Mouse (Mus musculus) adipose tissue, adult 10 weeks (tissue): ENCODE measurements around the gene Rhbdl1. TPM values are rescaled to one million over a fixed set of nuclear protein-coding genes. Genes with fewer than 3 reads are reported as not detected.

ENCODE experiments used
- polyA plus RNA-seq: library from polyadenylated mRNA; stranded (reverse); fragments of 350-450 nt; fragmentation: Illumina TruSeq; extraction: RNeasy Lipid Tissue Mini Kit (QIAGEN cat#74804); gene quantifications from one replicate; pipeline ENCODE4 v1.2.3, GENCODE M21; 2014; ENCODE audit warnings: low read depth, low replicate concordance

Rhbdl1 gene
- 43.9 TPM for polyA plus RNA-seq

DNA sequence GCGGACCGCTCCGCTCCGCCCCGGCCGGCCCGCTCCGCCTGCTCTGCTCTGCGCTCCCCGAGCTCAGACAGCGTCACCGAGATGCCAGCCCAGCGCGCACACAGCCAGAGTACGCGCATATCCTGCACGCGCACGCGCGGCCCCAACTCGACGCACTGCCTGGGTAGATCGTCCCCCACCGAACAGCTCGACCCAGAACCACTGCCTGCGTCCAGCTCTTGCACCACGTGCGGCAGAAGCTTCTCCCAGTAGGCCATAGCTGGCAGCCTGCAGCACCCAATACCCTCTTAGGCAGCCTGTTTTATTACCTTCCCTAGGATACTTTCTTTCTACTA, at the start of gene Rhbdl1:
TSS of gene Rhbdl1 (minus strand) at position 220 of the 335 bp plus-strand sequence.

DNA sequence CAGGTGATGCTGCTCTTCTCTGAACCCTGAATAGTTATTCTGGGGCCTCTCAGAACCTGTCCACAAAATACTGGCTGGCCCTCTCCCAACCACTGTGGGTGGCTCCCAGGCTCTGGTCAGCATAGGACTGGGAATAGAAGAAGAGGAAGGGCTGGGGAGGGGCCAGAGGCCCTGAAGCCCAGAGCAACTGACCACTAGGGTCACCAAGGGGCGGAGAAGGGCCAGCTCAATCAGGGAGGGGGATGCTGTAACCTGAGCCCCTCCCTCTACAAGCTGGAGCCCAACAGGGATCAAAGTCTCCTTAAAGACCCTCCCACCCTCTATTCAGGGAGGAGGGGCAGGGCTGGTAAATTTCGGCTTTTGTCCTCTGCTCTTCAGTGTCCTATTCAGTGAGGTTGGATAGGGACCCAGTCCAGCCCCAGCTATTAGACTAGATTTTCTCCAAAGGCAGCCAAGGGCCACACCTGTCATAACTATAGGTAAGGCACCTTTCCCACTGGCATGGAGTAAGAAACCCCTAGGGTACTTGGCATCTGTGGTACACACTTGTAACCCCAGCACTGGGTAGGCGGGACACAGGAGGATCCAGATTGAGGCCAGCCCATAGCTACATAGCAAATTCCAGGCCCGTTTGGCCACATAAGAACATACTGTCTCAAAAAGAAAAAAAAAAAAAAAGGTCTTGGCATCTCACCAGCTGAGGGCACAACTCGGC, 43.3 kb upstream of the Rhbdl1 start, which contains the start of gene Wfikkn1:
TSS of gene Wfikkn1 (minus strand) at position 663 of the 715 bp plus-strand sequence.

DNA sequence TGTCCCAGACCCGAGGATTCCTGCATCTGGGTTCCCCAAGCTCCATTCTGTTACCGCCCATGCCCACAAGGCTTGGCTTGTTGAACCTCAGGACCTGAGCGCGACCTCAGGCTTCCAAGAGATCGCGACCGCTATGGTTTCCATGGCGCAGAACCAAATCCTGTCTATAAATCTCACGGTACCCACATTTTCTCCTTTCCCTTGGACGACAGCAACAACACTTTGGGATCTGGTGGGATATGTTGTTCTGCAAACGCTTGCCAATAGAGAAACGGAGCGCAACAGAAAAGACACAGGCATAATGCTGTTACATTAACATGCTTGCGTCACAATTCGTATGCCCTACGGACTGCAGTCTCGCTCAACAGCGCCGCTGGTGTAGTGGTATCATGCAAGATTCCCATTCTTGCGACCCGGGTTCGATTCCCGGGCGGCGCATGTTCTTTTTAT, 37.7 kb upstream of the Rhbdl1 start, which contains the start of gene Mettl26:
TSS of gene Mettl26 (plus strand) at position 354 of the 450 bp plus-strand sequence.

DNA sequence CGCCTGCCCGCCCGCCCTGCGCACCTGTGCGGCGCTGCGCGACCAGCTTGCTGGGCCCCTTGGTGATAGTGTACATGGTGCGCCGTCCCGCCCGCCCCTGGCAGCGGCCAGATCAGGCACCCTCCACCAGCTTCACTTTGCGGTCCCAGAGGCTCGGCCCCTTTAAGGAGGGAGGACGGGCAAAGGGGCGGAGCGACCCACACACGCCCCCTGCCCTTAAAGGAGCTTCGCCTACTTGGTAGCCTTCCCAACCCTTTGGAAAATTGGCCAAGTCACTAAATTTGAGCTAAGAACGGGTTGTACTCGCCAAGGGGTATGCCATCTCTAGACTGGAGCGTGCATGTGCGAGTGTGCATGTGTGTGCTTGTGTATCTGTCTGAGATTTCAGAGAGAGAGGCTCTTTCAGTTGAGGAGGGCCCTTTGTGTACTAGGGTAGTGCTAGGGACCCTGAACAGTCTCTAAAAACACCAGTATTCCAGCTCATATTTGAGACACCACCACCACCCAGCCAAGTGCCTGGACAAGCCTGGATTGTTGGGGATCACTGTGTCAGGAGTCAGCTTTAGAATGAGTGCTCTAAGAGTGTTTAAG, 31.6 kb upstream of the Rhbdl1 start, which contains the start of gene Mcrip2:
TSS of gene Mcrip2 (minus strand) at position 164 of the 591 bp plus-strand sequence.

DNA sequence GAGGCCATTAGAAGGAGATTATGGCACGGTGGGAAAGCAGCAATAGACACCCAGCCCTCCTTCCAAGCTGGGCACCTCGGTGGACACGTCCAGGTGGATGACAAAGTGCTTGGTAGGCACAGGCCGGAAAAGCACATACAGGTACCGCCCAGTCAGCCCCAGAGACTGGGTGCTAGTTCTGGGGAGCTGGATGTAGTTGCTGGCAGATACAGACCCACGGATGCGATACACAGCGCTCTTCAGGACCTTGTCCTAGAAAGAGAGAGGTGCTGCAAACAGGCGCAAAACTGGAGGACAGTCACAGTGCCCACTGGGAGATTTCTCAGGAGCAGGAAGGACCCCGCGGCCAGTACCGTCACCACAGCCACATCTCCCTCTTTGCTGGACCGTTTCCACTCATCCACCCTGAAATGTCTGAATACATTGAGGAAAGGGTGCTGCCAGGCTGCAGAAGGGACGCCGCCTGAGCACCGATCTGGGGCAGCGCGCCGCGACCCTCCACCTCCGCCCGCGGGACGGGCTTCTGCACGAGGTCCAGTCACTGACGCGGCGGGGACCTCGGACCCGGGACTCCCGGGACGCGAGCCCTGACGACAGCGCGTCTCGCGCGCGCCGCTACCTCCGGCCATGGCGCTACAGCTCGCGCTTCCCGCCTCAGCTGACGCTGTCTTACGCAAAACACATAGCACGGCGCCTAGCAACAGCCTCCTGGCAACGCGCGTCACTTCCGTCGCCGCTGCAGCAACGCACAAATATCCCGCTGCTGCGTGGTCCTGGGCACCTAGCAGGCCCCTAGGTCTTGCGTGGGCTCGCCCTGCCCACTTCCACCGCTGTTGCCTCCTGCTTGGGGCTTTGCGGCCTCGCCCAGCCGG, 24.0 kb upstream of the Rhbdl1 start, which contains the start of gene Wdr90:
TSS of gene Wdr90 (minus strand) at position 670 of the 872 bp plus-strand sequence.

DNA sequence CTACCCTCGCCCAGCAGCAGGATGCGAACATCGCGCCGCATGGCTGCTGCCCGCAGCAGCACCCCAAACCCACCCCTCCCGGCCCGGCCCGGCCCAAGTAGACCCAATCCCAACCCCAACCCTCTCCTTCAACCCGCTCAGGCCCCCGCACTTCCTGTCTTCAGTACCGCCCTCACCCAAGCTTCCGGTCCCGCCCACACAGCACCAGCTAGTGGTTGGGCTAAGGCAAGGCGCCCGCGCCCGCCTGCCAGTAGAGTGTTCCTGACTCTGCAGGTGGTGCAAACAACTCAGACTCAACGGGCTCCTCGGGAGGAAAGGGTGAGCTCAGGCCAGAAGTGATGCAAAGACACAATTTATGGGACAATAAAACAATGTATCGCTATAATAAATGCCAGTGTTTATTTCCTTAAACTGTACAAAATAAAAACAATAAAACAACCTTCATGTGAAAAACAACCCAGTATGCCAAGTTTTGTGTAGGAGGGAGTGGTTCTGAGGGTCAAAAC, 7.4 kb upstream of the Rhbdl1 start, which contains the start of gene Rhot2:
TSS of gene Rhot2 (minus strand) at position 456 of the 506 bp plus-strand sequence.

DNA sequence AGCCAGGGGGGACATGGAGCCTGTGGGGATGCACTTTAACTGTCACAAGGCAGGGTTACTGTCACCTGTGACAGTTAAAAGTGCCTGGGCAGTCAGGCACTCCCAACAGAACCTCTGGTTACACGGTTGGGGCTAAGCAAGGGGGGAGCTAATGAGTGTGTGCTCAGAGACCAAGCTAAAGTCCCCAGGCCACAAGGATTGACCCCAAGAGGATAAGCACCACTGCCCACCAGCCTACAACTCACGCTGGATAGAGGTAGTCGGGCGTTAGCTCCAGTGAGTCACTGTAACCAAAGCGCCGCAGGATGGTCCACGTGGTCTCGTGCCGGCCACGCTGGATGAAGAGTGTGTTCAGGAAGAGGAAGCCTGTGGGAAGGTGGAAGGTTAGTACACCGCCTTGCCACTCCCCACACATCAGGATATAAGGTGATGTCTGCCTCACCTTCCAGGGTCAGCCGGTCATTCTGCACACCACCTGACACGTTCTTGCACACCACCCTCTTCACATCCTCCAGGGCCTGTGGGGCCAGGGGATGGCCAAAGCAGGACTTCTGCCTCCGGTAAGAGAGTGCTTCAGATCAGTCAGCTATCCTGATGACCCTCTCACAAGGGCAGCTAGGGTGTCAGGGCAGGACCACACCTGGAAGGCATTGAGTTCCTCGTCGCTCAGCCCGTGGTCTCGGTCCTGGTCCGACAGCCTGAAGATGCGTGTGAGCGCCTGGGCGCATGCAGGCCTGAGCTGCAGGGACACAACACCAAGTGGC, 4.2 kb upstream of the Rhbdl1 start, which contains the start of gene Gm20683:
TSS of gene Gm20683 (minus strand) at position 647 of the 764 bp plus-strand sequence.

DNA sequence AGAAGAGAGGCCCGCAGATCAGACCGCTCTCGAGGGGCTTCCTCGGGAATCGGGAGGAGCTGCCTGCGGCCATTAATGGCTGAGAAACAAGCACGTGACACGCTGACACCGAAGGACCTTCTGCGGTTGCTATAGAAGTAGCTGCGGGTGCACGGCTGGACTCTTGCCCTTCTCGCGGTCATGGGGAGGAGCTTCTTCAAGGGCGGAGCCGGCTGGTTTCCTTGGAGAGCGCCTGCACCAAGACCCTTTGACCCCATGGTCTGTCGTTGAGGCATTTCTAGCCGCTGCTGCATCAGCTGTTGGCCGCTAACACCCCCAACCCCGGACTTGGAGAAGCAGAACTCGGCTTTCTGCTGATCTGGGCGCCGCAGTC, 3.8 kb downstream of the Rhbdl1 start, which contains the start of gene Stub1:
TSS of gene Stub1 (minus strand) at position 114 of the 373 bp plus-strand sequence.

DNA sequence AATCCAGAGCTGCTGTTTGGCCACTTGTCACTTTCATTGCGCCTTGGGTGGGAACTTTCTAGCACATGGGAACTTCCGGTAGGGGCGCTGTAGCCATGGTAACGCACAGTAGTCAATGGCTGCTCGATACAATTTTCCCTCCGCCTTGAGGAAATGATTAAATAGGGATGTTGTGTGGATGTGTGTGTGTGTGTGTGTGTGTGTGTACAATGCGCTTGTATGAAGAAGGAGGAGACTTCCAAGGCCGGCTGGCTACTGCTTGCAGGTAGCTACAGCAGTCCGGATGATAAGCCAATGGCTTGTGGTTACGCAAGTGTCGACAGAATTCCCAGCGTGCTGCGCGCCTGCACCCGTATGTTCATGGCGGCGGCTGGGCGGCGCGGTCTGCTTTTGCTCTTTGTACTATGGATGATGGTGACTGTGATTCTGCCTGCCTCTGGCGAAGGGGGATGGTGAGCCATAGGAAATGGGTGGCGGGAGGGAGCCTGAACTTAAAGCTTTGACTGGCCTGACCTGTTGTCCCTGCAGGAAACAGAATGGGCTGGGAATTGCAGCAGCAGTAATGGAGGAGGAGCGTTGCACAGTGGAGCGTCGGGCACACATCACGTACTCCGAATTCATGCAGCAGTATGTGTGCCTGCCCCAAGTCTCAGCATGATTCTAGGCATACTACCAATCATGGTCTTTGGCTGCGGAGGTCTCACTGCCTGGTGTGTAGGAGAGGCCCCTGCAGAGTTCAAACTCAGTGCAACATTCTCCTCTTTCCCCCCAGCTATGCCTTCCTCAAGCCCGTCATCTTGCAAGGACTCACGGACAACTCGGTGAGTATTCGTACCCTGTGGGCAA, 8.2 kb downstream of the Rhbdl1 start, which contains the start of gene Jmjd8:
TSS of gene Jmjd8 (plus strand) at position 156 of the 846 bp plus-strand sequence.

DNA sequence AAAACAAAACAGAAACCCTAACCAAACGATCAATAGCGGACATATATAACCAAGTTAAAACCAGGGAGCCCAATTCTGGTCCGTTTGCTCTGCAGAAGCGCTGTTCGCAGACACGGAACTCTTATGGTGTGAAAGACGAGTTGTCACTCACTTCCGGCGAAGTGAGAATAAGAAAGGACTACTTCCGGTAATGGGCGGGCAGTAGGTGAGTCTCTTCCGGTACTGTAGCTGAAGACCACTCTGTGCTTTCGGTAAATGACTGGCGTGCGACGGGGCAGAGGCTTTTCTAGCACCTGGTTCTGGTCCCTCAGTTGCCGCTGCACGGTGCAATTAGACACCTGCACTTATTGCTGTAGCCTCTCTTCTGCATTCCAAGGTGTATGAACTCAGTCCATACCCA, 13.6 kb downstream of the Rhbdl1 start, which contains the start of gene Wdr24:
TSS of gene Wdr24 (plus strand) at position 176 of the 400 bp plus-strand sequence.

DNA sequence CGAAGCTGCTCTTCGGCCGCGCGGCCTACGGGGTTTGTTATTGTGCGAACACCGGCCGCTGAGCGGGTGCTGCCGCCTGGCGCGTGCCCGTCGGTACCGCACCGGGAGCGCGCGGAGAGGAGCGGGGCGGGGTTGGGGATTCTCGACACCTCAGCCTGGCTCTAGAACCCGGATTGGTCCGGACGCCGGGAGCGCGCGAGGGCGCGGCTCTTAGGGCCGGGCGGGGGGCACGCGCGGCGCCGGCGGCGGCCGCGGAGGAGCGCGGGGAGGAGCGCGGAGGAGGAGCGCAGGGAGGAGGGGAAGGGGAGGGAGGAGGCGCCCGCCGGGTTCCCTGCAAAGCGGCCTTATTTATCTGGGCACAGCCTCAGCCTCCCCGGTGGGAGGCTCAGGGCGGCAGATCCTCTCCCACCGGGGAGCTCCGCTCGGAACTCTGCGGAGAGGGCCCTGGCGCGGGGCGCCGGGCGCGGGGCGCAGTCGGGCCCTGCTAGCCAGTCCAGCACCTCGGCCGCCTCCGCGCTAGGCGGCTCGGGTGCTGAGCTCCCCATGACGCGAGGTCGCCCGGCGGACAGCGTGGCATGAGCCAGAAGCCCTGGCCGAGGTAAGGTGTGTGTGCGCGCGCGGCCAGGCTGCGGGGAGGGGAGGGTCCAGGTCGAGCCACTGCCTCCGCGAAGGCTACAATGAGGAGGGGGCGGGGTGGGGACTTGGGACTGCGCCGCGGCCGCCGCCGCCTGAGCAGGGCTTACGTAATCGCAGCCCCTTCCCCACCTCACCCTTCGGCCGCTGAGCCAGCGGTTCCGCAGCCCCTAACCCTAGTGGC, 28.1 kb downstream of the Rhbdl1 start, which contains the start of gene Fbxl16:
TSS of gene Fbxl16 (plus strand) at position 297 of the 817 bp plus-strand sequence.

DNA sequence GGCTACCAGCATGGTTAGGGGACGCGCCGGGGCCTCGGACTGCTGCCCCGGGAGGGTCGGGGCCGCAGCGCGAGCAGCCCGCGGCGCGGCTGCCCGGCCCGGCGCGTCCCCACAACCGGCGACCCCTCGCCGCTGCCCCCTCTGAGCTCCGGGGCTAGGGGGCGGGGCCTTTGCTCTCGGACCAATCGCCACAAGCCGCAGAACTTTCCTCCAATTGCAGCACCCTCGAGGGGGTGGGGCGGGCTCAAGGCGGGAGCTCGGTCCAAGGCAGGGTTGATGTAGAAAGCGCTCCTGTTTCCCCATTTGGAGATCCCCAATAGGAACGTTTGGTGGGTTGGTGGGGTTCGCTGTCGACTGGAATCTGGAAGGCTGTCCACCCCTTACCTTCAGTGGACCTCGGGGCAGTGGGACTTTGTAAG, 40.1 kb downstream of the Rhbdl1 start, which contains the start of gene Metrn:
TSS of gene Metrn (minus strand) at position 186 of the 419 bp plus-strand sequence.

DNA sequence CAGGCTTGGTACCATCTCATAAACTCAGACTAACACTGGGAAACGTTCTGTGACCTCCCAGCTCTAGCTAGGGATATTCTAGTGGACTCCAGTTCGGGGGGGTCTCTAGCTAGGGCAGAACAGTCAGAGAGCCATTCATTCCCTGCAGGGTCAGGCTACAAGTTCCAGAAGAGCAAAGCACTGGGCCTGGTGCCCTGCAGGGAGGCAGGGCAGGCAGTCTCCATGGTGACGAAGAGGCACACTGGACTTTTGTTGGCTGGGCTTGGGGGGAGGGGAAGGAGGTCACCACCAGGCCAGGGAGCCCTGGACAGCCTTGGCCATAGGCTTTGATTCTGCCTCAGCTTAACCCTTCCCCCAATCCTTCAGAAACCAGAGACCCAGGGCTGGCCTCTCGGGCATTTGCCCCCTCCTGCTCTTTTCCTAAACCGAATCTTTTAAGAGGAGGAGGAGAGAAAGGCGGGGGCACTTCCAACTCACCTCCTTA, 41.4 kb downstream of the Rhbdl1 start, which contains the start of gene AC134908.4:
TSS of gene AC134908.4 (minus strand) at position 51 of the 484 bp plus-strand sequence.

DNA sequence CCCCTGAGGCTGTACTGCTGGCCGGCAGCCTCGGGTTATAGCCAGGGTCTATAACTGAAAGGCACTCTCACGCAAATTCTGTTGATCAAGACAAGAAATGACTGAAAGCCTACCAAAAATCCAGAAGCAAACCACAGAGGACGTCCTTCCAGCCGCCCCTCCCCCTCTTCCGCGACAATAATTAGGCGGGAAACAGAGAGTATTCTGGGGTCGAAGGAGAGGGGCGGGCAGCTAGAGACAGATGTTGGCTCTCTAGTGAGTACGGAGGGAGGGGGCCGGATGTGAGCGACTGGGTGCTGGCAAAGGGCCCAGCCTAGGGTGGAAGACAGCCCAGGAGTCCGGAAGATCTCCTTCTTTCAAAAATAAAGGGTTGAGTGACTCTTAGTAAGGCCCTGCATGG, 44.5 kb downstream of the Rhbdl1 start, which contains the start of gene Fam173a:
TSS of gene Fam173a (minus strand) at position 287 of the 400 bp plus-strand sequence.

DNA sequence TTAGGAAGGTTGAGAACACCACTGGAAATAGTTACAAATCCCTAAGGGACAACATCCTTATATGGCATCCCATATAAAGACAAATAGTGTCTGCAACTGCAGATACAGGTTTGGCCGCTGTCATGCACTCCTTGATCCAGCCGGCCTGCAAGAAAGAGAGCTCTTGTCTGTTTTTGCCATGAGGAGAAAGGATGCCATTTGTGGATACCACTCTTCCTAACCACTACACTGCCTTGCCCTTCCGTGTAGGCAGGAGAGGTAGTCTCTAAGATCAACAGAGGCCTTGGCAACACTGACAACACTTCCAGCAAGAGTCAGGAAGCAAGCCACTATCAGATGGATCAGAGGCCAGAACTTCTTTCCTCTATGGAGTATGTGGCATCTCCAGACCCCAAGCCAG, 50.8 kb downstream of the Rhbdl1 start, which contains the start of gene Ccdc78:
TSS of gene Ccdc78 (plus strand) at position 301 of the 400 bp plus-strand sequence.

DNA sequence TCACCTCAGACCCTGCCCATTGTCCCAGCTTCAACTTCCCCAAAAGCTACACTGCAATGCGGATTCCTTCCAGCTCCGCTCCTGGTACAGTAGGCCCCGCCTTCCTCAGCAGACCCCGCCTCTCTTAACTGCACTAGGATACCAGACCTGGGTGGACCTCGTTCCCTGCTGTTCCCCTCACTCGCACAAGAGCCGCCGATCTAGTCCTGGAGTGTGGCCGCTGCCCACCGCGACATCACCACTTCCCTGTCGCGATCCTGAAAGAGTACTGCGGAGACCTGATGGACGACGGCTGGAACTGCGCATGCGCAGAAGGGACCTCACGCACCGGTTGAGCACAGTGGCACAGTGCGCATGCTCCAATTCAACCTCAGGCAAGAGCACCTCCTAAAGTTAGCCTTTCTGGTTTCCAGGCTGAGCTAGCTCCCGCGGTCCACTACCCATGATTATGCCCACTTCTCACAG, 51.8 kb downstream of the Rhbdl1 start, which contains the start of gene Haghl:
TSS of gene Haghl (minus strand) at position 393 of the 465 bp plus-strand sequence.

